Mouse (Mus musculus): ENCODE data around the gene Slc12a8. TPM values are rescaled to one million over a fixed set of nuclear protein-coding genes. Genes with fewer than 3 reads are reported as not detected.

Gene Slc12a8
- polyA plus RNA-seq, 2 experiments, result 0.94 to 0.97 TPM

- Histone ChIP-seq H3K27ac (replicated peaks; ENCODE audit: low read depth, low read length) (no peak overlapping the region), H3K9ac (ENCODE audit: low read depth, low read length, severe bottlenecking) (no peak overlapping the region), H3K9me3 (ENCODE audit: control insufficient read depth, low read length) (no peaks in the 10 kb centered on the region), H3K4me2 (replicated peaks; ENCODE audit: low read depth, low read length, severe bottlenecking) (no peak overlapping the region), H3K4me3 (replicated peaks; ENCODE audit: low read length) (no peak overlapping the region), H3K4me1 (ENCODE audit: control insufficient read depth, insufficient read depth, low read length) (no peaks in the 10 kb centered on the region), H3K36me3 (ENCODE audit: control insufficient read depth, insufficient read depth, low read length) (no peaks in the 10 kb centered on the region), H3K27me3 (ENCODE audit: control insufficient read depth, insufficient read depth, low read length) (no peaks in the 10 kb centered on the region)
- no peak for DNase-seq (ENCODE audit: low spot score)
- no peak for TF ChIP-seq POLR2A (IDR thresholded peaks at IDR 0.05; ENCODE audit: borderline replicate concordance, extremely low read depth, insufficient read depth, insufficient read length)
- ATAC-seq (ENCODE audit: low FRiP score, low read depth), result no peak
- WGBS, result 87% methylated on average over 2 of the region's 2 CpGs
These were observed 27.2 kb downstream of the Slc12a8 start for GRCm38 (mm10) chr16:33544346-33544745.

- H3K4me3 ChIP-seq (replicated peaks; ENCODE audit: low read length), result no peak overlapping the region
- H3K36me3 ChIP-seq (ENCODE audit: control insufficient read depth, insufficient read depth, low read length), result no peaks in the 10 kb centered on the region
- no peak overlapping the region for H3K9ac ChIP-seq (ENCODE audit: low read depth, low read length, severe bottlenecking)
- ATAC-seq (ENCODE audit: low FRiP score, low read depth) (no peak), DNase-seq (ENCODE audit: low spot score) (no peak)
- no peaks in the 10 kb centered on the region for H3K4me1 ChIP-seq (ENCODE audit: control insufficient read depth, insufficient read depth, low read length)
- WGBS, result 71% methylated on average over 4 of the region's 4 CpGs
- TF ChIP-seq POLR2A (IDR thresholded peaks at IDR 0.05; ENCODE audit: borderline replicate concordance, extremely low read depth, insufficient read depth, insufficient read length), result no peak
- no peak overlapping the region for H3K27ac ChIP-seq (replicated peaks; ENCODE audit: low read depth, low read length)
- no peak overlapping the region for H3K4me2 ChIP-seq (replicated peaks; ENCODE audit: low read depth, low read length, severe bottlenecking)
- H3K9me3 ChIP-seq (ENCODE audit: control insufficient read depth, low read length), result no peaks in the 10 kb centered on the region
- H3K27me3 ChIP-seq (ENCODE audit: control insufficient read depth, insufficient read depth, low read length), result no peaks in the 10 kb centered on the region
These were observed 28.4 kb downstream of the Slc12a8 start for GRCm38 (mm10) chr16:33545530-33545929.

GRCm38 (mm10) chr16:33553689-33554342 is 36.7 kb downstream of the Slc12a8 start:
- ATAC-seq (ENCODE audit: low FRiP score, low read depth) (peak; percentile 91), DNase-seq (ENCODE audit: low spot score) (peak; percentile 81)
- Histone ChIP-seq H3K36me3 (ENCODE audit: control insufficient read depth, insufficient read depth, low read length) (no peaks in the 10 kb centered on the region), H3K9me3 (ENCODE audit: control insufficient read depth, low read length) (no peaks in the 10 kb centered on the region), H3K27me3 (ENCODE audit: control insufficient read depth, insufficient read depth, low read length) (no peaks in the 10 kb centered on the region), H3K4me2 (replicated peaks; ENCODE audit: low read depth, low read length, severe bottlenecking) (no peak overlapping the region), H3K9ac (ENCODE audit: low read depth, low read length, severe bottlenecking) (no peak overlapping the region), H3K27ac (replicated peaks; ENCODE audit: low read depth, low read length) (peak overlapping the region; percentile 44; the same call in 1 of the 2 replicates), H3K4me1 (ENCODE audit: control insufficient read depth, insufficient read depth, low read length) (peaks cover 17% of the 10 kb centered on the region), H3K4me3 (replicated peaks; ENCODE audit: low read length) (no peak overlapping the region)
- no peak for TF ChIP-seq POLR2A (IDR thresholded peaks at IDR 0.05; ENCODE audit: borderline replicate concordance, extremely low read depth, insufficient read depth, insufficient read length)
- WGBS, result 26% methylated on average over 9 of the region's 9 CpGs

- TF ChIP-seq POLR2A (IDR thresholded peaks at IDR 0.05; ENCODE audit: borderline replicate concordance, extremely low read depth, insufficient read depth, insufficient read length), result no peak
- DNase-seq (ENCODE audit: low spot score) (no peak), ATAC-seq (ENCODE audit: low FRiP score, low read depth) (no peak)
- no peak overlapping the region for H3K4me2 ChIP-seq (replicated peaks; ENCODE audit: low read depth, low read length, severe bottlenecking)
- H3K27ac ChIP-seq (replicated peaks; ENCODE audit: low read depth, low read length), result no peak overlapping the region
- no peaks in the 10 kb centered on the region for H3K27me3 ChIP-seq (ENCODE audit: control insufficient read depth, insufficient read depth, low read length)
- H3K4me1 ChIP-seq (ENCODE audit: control insufficient read depth, insufficient read depth, low read length), result peaks cover 24% of the 10 kb centered on the region
- H3K4me3 ChIP-seq (replicated peaks; ENCODE audit: low read length), result no peak overlapping the region
- no peaks in the 10 kb centered on the region for H3K36me3 ChIP-seq (ENCODE audit: control insufficient read depth, insufficient read depth, low read length)
- no peak overlapping the region for H3K9ac ChIP-seq (ENCODE audit: low read depth, low read length, severe bottlenecking)
- H3K9me3 ChIP-seq (ENCODE audit: control insufficient read depth, low read length), result no peaks in the 10 kb centered on the region
- 80% methylated on average over 12 of the region's 12 CpGs for WGBS
These were observed 41.0 kb downstream of the Slc12a8 start for GRCm38 (mm10) chr16:33558121-33558520.

- Histone ChIP-seq H3K9ac (ENCODE audit: low read depth, low read length, severe bottlenecking) (no peak overlapping the region), H3K36me3 (ENCODE audit: control insufficient read depth, insufficient read depth, low read length) (no peaks in the 10 kb centered on the region), H3K27me3 (ENCODE audit: control insufficient read depth, insufficient read depth, low read length) (no peaks in the 10 kb centered on the region), H3K4me3 (replicated peaks; ENCODE audit: low read length) (no peak overlapping the region), H3K4me1 (ENCODE audit: control insufficient read depth, insufficient read depth, low read length) (peaks cover 7% of the 10 kb centered on the region; the same call in 1 of the 2 replicates), H3K27ac (replicated peaks; ENCODE audit: low read depth, low read length) (no peak overlapping the region), H3K4me2 (replicated peaks; ENCODE audit: low read depth, low read length, severe bottlenecking) (no peak overlapping the region), H3K9me3 (ENCODE audit: control insufficient read depth, low read length) (no peaks in the 10 kb centered on the region)
- WGBS, result 5% methylated on average over 6 of the region's 6 CpGs
- TF ChIP-seq POLR2A (IDR thresholded peaks at IDR 0.05; ENCODE audit: borderline replicate concordance, extremely low read depth, insufficient read depth, insufficient read length), result no peak
- ATAC-seq (ENCODE audit: low FRiP score, low read depth) (peak; percentile 49; the same call in 1 of the 2 replicates), DNase-seq (ENCODE audit: low spot score) (peak; percentile 66)
These were observed 43.2 kb downstream of the Slc12a8 start for GRCm38 (mm10) chr16:33560281-33560680.

All from limb, embryonic 14.5 days (tissue).